Mouse (Mus musculus) small intestine, adult 2 months (tissue): Measurements from ENCODE around the gene Cox11.

Source experiments
- CTCF ChIP-seq: fragments of 200-500 bp; IDR thresholded peaks from 2 replicates; pipeline ENCODE4 v1.5.1; 2012; ENCODE audit warnings: low read depth, mild to moderate bottlenecking, control low read depth, inconsistent platforms, low read length, moderate library complexity, mixed read lengths; ENCODE audit not compliant: insufficient replicate concordance, insufficient read length; ENCODE audit errors: extremely low read depth
- POLR2A ChIP-seq: fragments of 200-500 bp; IDR thresholded peaks from 2 replicates; pipeline ENCODE4 v1.6.1; 2012; ENCODE audit warnings: low read depth, mild to moderate bottlenecking, control low read depth, inconsistent platforms, low read length, moderate library complexity

DNA sequence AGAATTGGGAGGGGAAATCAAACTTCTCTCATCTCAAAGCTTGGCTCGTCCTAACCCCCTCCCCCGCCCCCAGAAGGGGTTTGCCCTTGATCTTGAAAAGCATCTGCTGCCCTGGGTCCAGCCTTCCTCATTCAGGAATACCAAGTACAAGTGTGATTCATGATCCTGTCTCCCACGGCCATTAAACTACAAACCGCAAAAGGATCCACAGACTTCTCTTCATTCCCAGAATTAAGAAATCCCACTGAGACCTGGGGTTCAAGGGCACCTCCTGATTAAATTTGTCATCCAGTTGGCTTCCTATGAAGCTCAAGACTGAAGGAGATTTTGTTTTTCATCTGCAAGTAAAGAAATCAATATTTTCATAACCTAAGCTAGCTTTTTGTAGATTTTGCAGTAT lies 56.2 kb downstream of the Cox11 start:
- no peak for TF ChIP-seq POLR2A
- no peak for TF ChIP-seq CTCF
